Mouse (Mus musculus) brain, embryonic 14.5 days (tissue): Measurements from ENCODE around the gene Cmtr1. TPM values are rescaled to one million over a fixed set of nuclear protein-coding genes. Genes with fewer than 3 reads are reported as not detected.

ENCODE experiments used
- DNase-seq: peaks from one replicate; pipeline ENCODE4 v3.0.0-alpha.2; 2011; ENCODE audit warnings: low read depth
- CTCF ChIP-seq: fragments of 200-500 bp; IDR thresholded peaks from 2 replicates; pipeline ENCODE4 v1.5.1; 2012; ENCODE audit warnings: inconsistent platforms, mild to moderate bottlenecking, moderate library complexity, borderline replicate concordance; ENCODE audit not compliant: insufficient read depth, insufficient read length; ENCODE audit errors: extremely low read depth
- POLR2A ChIP-seq: fragments of 200-500 bp; IDR thresholded peaks from 2 replicates; pipeline ENCODE4 v1.6.1; 2012; ENCODE audit warnings: mild to moderate bottlenecking, inconsistent platforms, borderline replicate concordance; ENCODE audit not compliant: poor library complexity, insufficient read depth, insufficient read length, severe bottlenecking; ENCODE audit errors: extremely low read depth
- polyA plus RNA-seq: library from polyadenylated mRNA; depleted of rRNA; stranded (reverse); fragments of >200 nt; gene quantifications from 2 replicates; pipeline ENCODE4 v1.2.3, GENCODE M21; 2012

Cmtr1 gene
- polyA plus RNA-seq, 1 experiment = 57.2 TPM

DNA sequence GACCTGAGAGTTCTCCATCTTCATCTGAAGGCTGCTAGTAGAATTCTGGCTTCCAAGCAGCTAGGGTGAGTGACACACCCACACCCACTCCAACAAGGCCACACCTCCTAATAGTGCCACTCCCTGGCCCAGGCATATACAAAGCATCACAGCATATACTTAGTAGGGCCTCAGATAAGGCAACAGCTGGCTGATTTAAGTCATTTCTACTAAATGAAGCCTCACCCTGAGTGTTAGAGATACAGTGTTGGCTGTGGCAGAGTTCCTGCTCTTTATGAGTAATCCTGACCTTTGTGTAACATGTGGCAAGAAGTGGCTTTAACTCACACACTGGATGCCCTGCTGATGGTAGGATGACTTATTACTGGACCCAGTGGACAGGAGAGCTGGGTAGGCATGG is 9.5 kb downstream of the Cmtr1 start:
- DNase-seq = no peak
- TF ChIP-seq CTCF (no peak), POLR2A (no peak)

- TF ChIP-seq CTCF (no peak), POLR2A (no peak)
- DNase-seq = no peak
Measured at GRCm38 (mm10) chr17:29671021-29671420, 10.6 kb downstream of the Cmtr1 start.

- no peak for DNase-seq
- TF ChIP-seq POLR2A (no peak), CTCF (no peak)
Measured at GRCm38 (mm10) chr17:29673325-29673724, 12.9 kb downstream of the Cmtr1 start.

GRCm38 (mm10) chr17:29678526-29678925 is 18.1 kb downstream of the Cmtr1 start:
- no peak for DNase-seq
- TF ChIP-seq POLR2A (no peak), CTCF (no peak)

DNA sequence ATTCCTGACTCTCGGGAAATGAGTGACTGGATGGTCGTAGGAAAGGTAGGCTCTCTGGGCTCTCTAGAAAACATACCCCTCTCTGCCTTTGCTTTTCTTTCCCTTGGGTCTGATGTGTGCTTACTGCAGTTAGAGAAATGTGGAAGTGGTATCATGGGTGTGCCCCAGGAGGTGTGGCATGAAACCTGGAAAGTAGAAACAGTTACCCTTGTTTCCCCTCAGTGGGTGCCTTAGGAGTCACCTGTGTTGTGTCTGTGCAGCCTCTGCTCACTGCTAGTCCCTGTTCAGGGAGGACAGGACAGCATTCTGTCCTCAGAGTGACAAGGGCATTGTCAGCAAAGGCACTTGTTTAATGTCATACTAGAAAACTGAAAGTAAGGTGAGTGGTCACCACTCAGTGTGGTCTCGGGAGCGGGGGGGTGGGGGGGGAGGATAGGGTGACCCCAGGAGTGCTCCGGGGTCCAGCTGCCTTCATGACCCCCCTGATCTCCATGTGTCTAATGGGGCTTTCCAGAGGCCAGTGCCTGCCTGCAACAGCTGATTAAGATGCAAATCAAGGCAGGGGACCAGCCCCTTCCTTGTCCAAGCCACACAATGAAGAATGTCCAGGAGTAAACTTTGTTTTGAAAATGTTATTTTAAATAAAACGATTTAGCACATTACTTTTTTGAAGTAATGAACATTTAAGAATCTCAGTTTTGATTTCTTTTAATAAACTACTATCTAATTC is 18.8 kb downstream of the Cmtr1 start:
- no peak for TF ChIP-seq CTCF
- no peak for TF ChIP-seq POLR2A
- DNase-seq = no peak

GRCm38 (mm10) chr17:29680174-29680573 is 19.8 kb downstream of the Cmtr1 start:
- TF ChIP-seq CTCF = no peak
- TF ChIP-seq POLR2A = no peak
- DNase-seq = peak; percentile 93

GRCm38 (mm10) chr17:29680921-29681320 is 20.5 kb downstream of the Cmtr1 start:
- TF ChIP-seq CTCF (no peak), POLR2A (no peak)
- DNase-seq = no peak

- TF ChIP-seq CTCF (no peak), POLR2A (no peak)
- no peak for DNase-seq
Measured at GRCm38 (mm10) chr17:29681669-29682068, 21.3 kb downstream of the Cmtr1 start.

DNA sequence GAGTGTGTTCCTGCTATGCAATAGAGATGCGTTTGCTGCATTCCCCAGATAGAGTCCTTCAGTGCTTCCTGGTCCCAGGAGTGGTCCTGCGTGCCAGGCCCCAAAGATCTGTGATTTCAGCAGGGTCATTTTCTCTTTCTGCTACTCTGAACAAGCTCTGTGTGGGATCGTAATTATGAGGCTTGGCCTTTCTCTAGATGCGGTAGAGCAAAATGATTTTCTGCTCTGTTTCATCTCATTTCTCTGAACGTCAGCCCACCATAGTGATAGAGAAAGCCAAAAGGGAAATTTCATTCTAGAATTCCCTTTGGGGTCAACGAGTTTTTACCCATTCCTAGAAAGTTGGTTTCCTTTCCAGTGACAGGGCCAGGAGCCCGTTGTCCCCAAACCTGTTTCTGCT is 21.9 kb downstream of the Cmtr1 start:
- DNase-seq = no peak
- no peak for TF ChIP-seq POLR2A
- no peak for TF ChIP-seq CTCF

- TF ChIP-seq CTCF = no peak
- TF ChIP-seq POLR2A = no peak
- DNase-seq = no peak
Measured at GRCm38 (mm10) chr17:29683127-29683526, 22.7 kb downstream of the Cmtr1 start.

GRCm38 (mm10) chr17:29684275-29684674 is 23.9 kb downstream of the Cmtr1 start:
- TF ChIP-seq CTCF (no peak), POLR2A (no peak)
- no peak for DNase-seq

DNA sequence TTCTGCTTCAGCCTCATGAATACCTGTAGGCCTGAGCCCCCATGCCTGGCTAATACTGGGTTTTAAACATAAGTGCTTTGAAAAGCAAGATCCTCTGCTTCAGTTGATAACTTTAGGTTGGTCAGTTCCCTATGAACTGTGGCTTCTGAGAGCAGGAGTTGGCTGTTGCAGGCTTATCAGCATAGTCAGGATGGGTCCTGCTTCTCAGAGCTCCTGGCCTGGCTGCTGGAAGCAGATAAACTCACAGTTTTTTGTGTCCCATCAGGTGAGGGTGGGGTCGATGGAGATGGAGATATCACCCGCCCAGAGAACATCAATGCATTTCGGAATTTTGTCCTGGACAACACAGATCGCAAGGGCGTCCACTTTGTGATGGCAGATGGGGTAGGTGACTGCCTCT is 26.4 kb downstream of the Cmtr1 start:
- no peak for DNase-seq
- TF ChIP-seq CTCF (no peak), POLR2A (no peak)

GRCm38 (mm10) chr17:29687373-29687772 is 27.0 kb downstream of the Cmtr1 start:
- no peak for DNase-seq

DNA sequence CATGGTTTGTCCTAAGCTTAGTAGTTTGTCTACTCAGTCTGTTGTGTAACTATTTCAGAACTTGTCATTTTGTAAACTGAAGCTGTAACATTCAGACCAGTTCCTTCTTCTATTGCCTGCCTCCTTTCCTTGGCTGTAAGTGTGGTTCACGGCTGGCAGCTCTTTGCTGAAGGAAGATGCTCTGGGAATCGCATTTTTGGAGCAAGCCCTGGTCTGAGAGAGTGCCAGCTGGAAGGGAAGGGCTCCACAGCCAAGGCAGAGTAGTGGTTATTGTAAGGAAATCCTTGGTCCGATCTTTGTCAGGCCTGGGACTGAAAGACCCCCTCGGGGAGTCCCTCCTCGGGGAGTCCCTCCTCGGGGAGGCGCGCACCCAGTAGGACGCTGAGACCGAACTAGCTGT is 28.2 kb downstream of the Cmtr1 start:
- no peak for DNase-seq
- TF ChIP-seq POLR2A (no peak), CTCF (no peak)

More at GRCm38 (mm10) chr17:29687373-29687772, 27.0 kb downstream of the Cmtr1 start:
- no peak for TF ChIP-seq POLR2A
- no peak for TF ChIP-seq CTCF
